Mouse (Mus musculus): ENCODE measurements at regions not wholly inside any gene's neighbourhood (a gene's known extent, or its start where the extent isn't known, plus 50 kb on each side); places are given as distances from the start of the nearest gene placed in this dataset.

GRCm38 (mm10) chr2:138072165-138072728, 184.1 kb upstream of the Btbd3 start:
- TF ChIP-seq POLR2A (IDR thresholded peaks at IDR 0.05; ENCODE audit: low read depth, low read length) (no peak), CTCF (IDR thresholded peaks at IDR 0.05; ENCODE audit: extremely low read depth, insufficient read length, insufficient replicate concordance, low read depth, low read length) (no peak)
